7 mouse cellular contexts compared by ENCODE assay signal in genomic region chr4:45107066-45107465, GRCm38 (mm10). TPM values are rescaled to one million over a fixed set of nuclear protein-coding genes. Genes with fewer than 3 reads are reported as not detected.
A peak's percentile ranks its signal among the peaks of the same experiment; 100 is the strongest.
DNase-seq lines count a peak whose midpoint lies in the region; ATAC-seq and TF ChIP-seq lines count a peak whose summit lies in the region.

No protein-coding gene starts in this region.

- peak; percentile 9 for DNase-seq in 3T3-L1 (ENCODE audit: low read depth, low spot score)
- peak; percentile 13 for DNase-seq in CD4-positive helper T cell, adult 2 months (ENCODE audit: low read depth, low spot score)
- no peak for DNase-seq in heart, postnatal 0 days (ENCODE audit: low spot score)
- no peak for DNase-seq in right cerebral cortex, postnatal 36 days (ENCODE audit: low spot score in 2 of 2)
- DNase-seq in ovary, postnatal 14 days (ENCODE audit: low spot score), result no peak
- no peak for DNase-seq in MN1 (ENCODE audit: low spot score)

- H3K9ac ChIP-seq in heart, postnatal 0 days (replicated peaks; ENCODE audit: low read depth, low read length), result peak overlapping the region; percentile 83
- peak overlapping the region; percentile 88 for H3K9ac ChIP-seq in limb, embryonic 15.5 days

- ATAC-seq in heart, postnatal 0 days (ENCODE audit: insufficient read depth, low read depth), result no peak
- no peak for ATAC-seq in limb, embryonic 15.5 days (ENCODE audit: insufficient number of reproducible peaks, low FRiP score, low TSS enrichment, low read depth)

- no peaks in the 10 kb centered on the region for H3K9me3 ChIP-seq in heart, postnatal 0 days (replicated peaks; ENCODE audit: control insufficient read depth, low read length)
- no peaks in the 10 kb centered on the region for H3K9me3 ChIP-seq in limb, embryonic 15.5 days

- peaks cover 8% of the 10 kb centered on the region for H3K4me1 ChIP-seq in heart, postnatal 0 days (ENCODE audit: control insufficient read depth, insufficient read depth)
- H3K4me1 ChIP-seq in limb, embryonic 15.5 days, result peaks cover 12% of the 10 kb centered on the region

- 4% methylated on average over 4 of the region's 4 CpGs for WGBS in heart, postnatal 0 days
- WGBS in limb, embryonic 15.5 days, result 10% methylated on average over 4 of the region's 4 CpGs

- H3K36me3 ChIP-seq in heart, postnatal 0 days (replicated peaks; ENCODE audit: control insufficient read depth, insufficient read depth, low read length), result peaks cover 23% of the 10 kb centered on the region
- H3K36me3 ChIP-seq in limb, embryonic 15.5 days, result peaks cover 34% of the 10 kb centered on the region

- H3K4me3 ChIP-seq in heart, postnatal 0 days (ENCODE audit: low read depth, low read length), result peak overlapping the region; percentile 95
- peak overlapping the region; percentile 80 for H3K4me3 ChIP-seq in limb, embryonic 15.5 days

- TF ChIP-seq EP300 in heart, postnatal 0 days (IDR thresholded peaks at IDR 0.05; ENCODE audit: low read depth), result no peak

- H3K4me2 ChIP-seq in heart, postnatal 0 days (ENCODE audit: low read depth, low read length), result peak overlapping the region; percentile 73
- peak overlapping the region; percentile 68 for H3K4me2 ChIP-seq in limb, embryonic 15.5 days

- no peak for TF ChIP-seq CTCF in heart, postnatal 0 days (IDR thresholded peaks at IDR 0.05; ENCODE audit: low read depth)

- H3K27ac ChIP-seq in heart, postnatal 0 days (ENCODE audit: low read depth), result peak overlapping the region; percentile 82
- no peak overlapping the region for H3K27ac ChIP-seq in limb, embryonic 15.5 days

- no peaks in the 10 kb centered on the region for H3K27me3 ChIP-seq in heart, postnatal 0 days (ENCODE audit: control insufficient read depth, insufficient read depth, low read length)
- H3K27me3 ChIP-seq in limb, embryonic 15.5 days, result no peaks in the 10 kb centered on the region

RNA-seq across cellular contexts. Expression of gene Tomm5, which starts 0.8 kb away (rescaled TPM):
- total RNA-seq in heart, postnatal 0 days (2014; rRNA removed; ENCODE audit: low replicate concordance), result 231 and 353 TPM in 2 replicates
- 305 and 324 TPM in 2 replicates for polyA plus RNA-seq in heart, postnatal 0 days (2015; fragmentation: Nextera tagmentation; extraction: Ambion mirVana)
- 210 and 217 TPM in 2 replicates for polyA plus RNA-seq in limb, embryonic 15.5 days (2015; fragmentation: Nextera tagmentation; extraction: Ambion mirVana)

RNA-seq across cellular contexts. Expression of gene Fbxo10, which starts 22.7 kb away (rescaled TPM):
- 23.0 and 30.7 TPM in 2 replicates for total RNA-seq in heart, postnatal 0 days (2014; rRNA removed; ENCODE audit: low replicate concordance)
- 11.1 and 11.9 TPM in 2 replicates for polyA plus RNA-seq in heart, postnatal 0 days (2015; fragmentation: Nextera tagmentation; extraction: Ambion mirVana)
- polyA plus RNA-seq in limb, embryonic 15.5 days (2015; fragmentation: Nextera tagmentation; extraction: Ambion mirVana), result 18.0 and 18.7 TPM in 2 replicates

Comparison
In these comparisons a context has a peak if more than half of its experiments do, and no peak if none do; other contexts are left out.
1. DNase-seq: peak in 3T3-L1 (single experiment) and CD4-positive helper T cell, adult 2 months (single experiment); none in heart, postnatal 0 days (single experiment), right cerebral cortex, postnatal 36 days (0 of 2), ovary, postnatal 14 days (single experiment) and MN1 (single experiment).